Mouse (Mus musculus) hindbrain, postnatal 0 days (tissue): Measurements from ENCODE around the gene Fam133b. TPM values are rescaled to one million over a fixed set of nuclear protein-coding genes. Genes with fewer than 3 reads are reported as not detected.
"Not testable (repeated sequence)": the region's sequence is repeated elsewhere in the genome, so short reads cannot be mapped to it uniquely, and the experiment has no call there.

Source experiments
- ATAC-seq: fragments of 200-750 bp; cut with Nextera tagmentation; 2 replicates; pipeline ENCODE4 v1.8.0; 2017; ENCODE audit warnings: mild to moderate bottlenecking, moderate TSS enrichment, moderate library complexity
- DNase-seq: peaks from one replicate; pipeline ENCODE4 v3.0.0-alpha.2; 2015; ENCODE audit warnings: low spot score
- H3K27ac ChIP-seq: fragments of 300-500 bp; sonication (generic); 2 replicates; pipeline ENCODE4 v1.5.1; 2014; ENCODE audit warnings: mild to moderate bottlenecking
- H3K27me3 ChIP-seq: fragments of 300-500 bp; sonication (generic); 2 replicates; pipeline ENCODE4 v1.6.1; 2014; ENCODE audit warnings: low read length, mixed read lengths; ENCODE audit not compliant: insufficient read depth
- H3K36me3 ChIP-seq: fragments of 300-500 bp; sonication (generic); 2 replicates; pipeline ENCODE4 v1.6.1; 2014; ENCODE audit warnings: low read length, mixed read lengths; ENCODE audit not compliant: insufficient read depth
- H3K4me1 ChIP-seq: fragments of 300-500 bp; sonication (generic); 2 replicates; pipeline ENCODE4 v1.6.1; 2014; ENCODE audit warnings: antibody characterized with exemption, low read length, mixed read lengths; ENCODE audit not compliant: insufficient read depth
- H3K4me2 ChIP-seq: fragments of 300-500 bp; sonication (generic); 2 replicates; pipeline ENCODE4 v1.6.1; 2014; ENCODE audit warnings: low read depth, mild to moderate bottlenecking, low read length, moderate library complexity, mixed read lengths
- H3K4me3 ChIP-seq: fragments of 300-500 bp; sonication (generic); 2 replicates; pipeline ENCODE4 v1.5.1; 2014; ENCODE audit warnings: low read length
- H3K9ac ChIP-seq: fragments of 300-500 bp; sonication (generic); replicated peaks from 2 replicates; pipeline ENCODE4 v1.6.1; 2014; ENCODE audit warnings: mild to moderate bottlenecking, low read length, moderate library complexity, mixed read lengths
- H3K9me3 ChIP-seq: fragments of 300-500 bp; sonication (generic); 2 replicates; pipeline ENCODE4 v1.6.1; 2016; ENCODE audit warnings: low read length, mixed read lengths
- CTCF ChIP-seq: IDR thresholded peaks from 2 replicates; pipeline ENCODE4 v1.5.1; 2016; ENCODE audit warnings: antibody characterized with exemption, control low read depth, low read depth
- WGBS: fragments of 180-500 bp; shearing (Covaris S2); extraction: QIAGEN DNeasy Blood & Tissue Kit; methylation state at CpG from one replicate; pipeline ENCODE4 v1.1.7; 2014; 5-methylcytosine and 5-hydroxymethylcytosine counted together
- polyA plus RNA-seq: library from polyadenylated mRNA; unstranded; fragments of >200 nt; fragmentation: Nextera tagmentation; extraction: Ambion mirVana; gene quantifications from 2 replicates; pipeline ENCODE4 v1.2.1, GENCODE M21; 2015
- total RNA-seq: library from RNA; depleted of rRNA; stranded (reverse); fragments of >200 nt; gene quantifications from 2 replicates; pipeline ENCODE4 v1.2.3, GENCODE M21; 2014; rRNA removed

The Fam133b gene
- total and polyA plus RNA-seq, 2 experiments from 2014 or later = 20.9 to 25.6 TPM

DNA sequence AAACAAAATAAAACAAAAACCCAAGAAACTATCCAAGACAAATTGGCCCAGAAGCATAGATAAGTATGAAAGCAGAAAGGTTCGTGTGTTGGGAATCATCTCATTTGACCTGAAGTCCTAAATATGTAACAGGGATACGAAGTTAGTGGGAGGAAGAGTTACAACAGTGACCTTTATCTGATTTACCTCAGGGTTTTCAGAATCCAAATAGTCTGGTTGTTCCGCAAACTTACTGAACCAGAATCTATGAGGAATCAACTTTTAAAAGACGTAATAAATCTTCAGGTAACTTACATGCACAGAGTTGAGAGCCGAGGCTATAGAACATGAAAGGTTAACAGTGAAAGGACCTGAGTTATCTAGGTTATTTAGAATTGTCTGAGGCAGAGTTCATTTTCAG is 55.1 kb downstream of the Fam133b start:
- DNase-seq (no peak), ATAC-seq (no peak)
- no peak for TF ChIP-seq CTCF
- no peaks in the 10 kb centered on the region for H3K9me3 ChIP-seq
- H3K4me2 ChIP-seq = no peak overlapping the region
- no peaks in the 10 kb centered on the region for H3K27me3 ChIP-seq
- no peaks in the 10 kb centered on the region for H3K36me3 ChIP-seq
- no peak overlapping the region for H3K27ac ChIP-seq
- peaks cover 5% of the 10 kb centered on the region; the same call in 1 of the 2 replicates for H3K4me1 ChIP-seq
- 92% methylated on average over 5 of the region's 5 CpGs for WGBS
- no peak overlapping the region for H3K9ac ChIP-seq
- H3K4me3 ChIP-seq = no peak overlapping the region

GRCm38 (mm10) chr5:3600298-3600697 is 56.7 kb downstream of the Fam133b start:
- Histone ChIP-seq H3K4me1 (peaks cover 5% of the 10 kb centered on the region; the same call in 1 of the 2 replicates), H3K4me2 (no peak overlapping the region), H3K27ac (no peak overlapping the region), H3K36me3 (peaks cover 13% of the 10 kb centered on the region), H3K27me3 (no peaks in the 10 kb centered on the region), H3K4me3 (no peak overlapping the region), H3K9ac (no peak overlapping the region), H3K9me3 (no peaks in the 10 kb centered on the region)
- ATAC-seq (no peak), DNase-seq (no peak)
- no peak for TF ChIP-seq CTCF
- 79% methylated on average over 1 of the region's 1 CpGs for WGBS

DNA sequence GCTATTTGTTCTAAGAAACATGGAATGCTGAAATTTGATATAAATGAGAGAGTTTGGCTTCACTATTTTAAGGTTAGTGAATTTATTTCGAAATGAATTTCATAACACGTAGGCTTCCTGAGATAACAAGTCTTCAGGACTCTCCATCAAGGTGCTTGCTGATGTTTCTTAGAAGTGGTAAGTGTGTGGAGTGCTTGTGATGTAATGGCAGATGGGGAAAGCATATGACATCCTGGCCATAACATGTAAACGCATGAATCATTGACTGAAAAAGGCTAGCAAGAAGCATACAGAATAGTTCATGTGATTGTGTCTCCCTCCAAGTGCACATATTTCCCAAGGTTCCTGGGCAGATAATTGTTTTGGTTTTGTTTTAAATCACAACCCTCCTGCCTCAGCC is 57.2 kb downstream of the Fam133b start:
- ATAC-seq = no peak
- H3K27me3 ChIP-seq = no peaks in the 10 kb centered on the region
- WGBS = 95% methylated on average over 3 of the region's 3 CpGs

DNA sequence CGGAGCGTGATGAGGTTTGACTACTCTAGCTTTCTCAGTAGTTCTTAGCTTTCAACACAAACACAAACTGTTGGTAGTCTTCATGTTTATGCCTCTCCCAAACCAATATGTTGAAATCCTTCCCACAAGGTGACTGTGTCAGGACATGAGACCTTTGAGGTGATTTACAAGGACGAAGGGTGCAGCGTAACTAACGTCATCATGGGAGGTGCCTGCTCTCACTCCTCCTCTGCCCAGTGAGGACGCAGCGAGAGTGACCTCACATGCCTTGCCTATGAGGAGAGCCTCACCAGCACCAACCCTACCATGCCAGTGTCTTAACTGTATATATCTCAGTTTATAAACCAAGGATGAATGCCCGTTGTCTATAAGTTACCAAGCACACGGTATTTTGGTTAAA is 63.5 kb downstream of the Fam133b start:
- Histone ChIP-seq H3K27me3 (no peaks in the 10 kb centered on the region), H3K9ac (no peak overlapping the region), H3K4me2 (no peak overlapping the region), H3K9me3 (no peaks in the 10 kb centered on the region), H3K36me3 (peaks cover 35% of the 10 kb centered on the region), H3K27ac (no peak overlapping the region), H3K4me1 (no peaks in the 10 kb centered on the region), H3K4me3 (no peak overlapping the region)
- DNase-seq = no peak
- ATAC-seq = no peak
- 95% methylated on average over 9 of the region's 9 CpGs for WGBS
- TF ChIP-seq CTCF = no peak

More for the DNA sequence above, 57.2 kb downstream of the Fam133b start:
- Histone ChIP-seq H3K4me1 (peaks cover 5% of the 10 kb centered on the region; the same call in 1 of the 2 replicates), H3K9ac (no peak overlapping the region), H3K4me2 (no peak overlapping the region), H3K9me3 (no peaks in the 10 kb centered on the region), H3K36me3 (peaks cover 18% of the 10 kb centered on the region), H3K27ac (no peak overlapping the region), H3K4me3 (no peak overlapping the region)
- TF ChIP-seq CTCF = no peak
- no peak for DNase-seq

DNA sequence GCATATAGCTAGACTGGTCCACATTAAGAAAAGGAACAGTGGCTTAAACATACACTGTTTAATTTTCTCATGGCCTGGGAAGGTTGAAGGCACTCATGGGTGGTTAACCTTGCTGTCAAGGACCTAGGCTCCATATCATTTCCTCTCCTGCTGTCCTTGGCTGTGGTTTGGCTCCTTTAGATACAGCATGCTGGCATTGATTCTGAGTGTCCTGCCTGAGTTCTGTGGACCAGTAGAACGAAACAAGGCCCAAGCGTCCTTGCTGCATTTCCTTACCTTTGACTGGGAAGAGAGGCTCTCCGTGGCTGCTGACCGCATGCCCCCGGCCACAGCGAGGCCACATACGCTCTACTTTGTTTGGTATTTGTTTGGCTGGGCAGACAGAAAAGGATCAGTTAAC is 65.6 kb downstream of the Fam133b start:
- ATAC-seq = no peak
- Histone ChIP-seq H3K36me3 (peaks cover 40% of the 10 kb centered on the region), H3K9me3 (no peaks in the 10 kb centered on the region), H3K4me3 (no peak overlapping the region), H3K27ac (no peak overlapping the region), H3K4me2 (no peak overlapping the region), H3K27me3 (no peaks in the 10 kb centered on the region), H3K4me1 (no peaks in the 10 kb centered on the region), H3K9ac (no peak overlapping the region)
- no peak for DNase-seq
- WGBS = 98% methylated on average over 7 of the region's 7 CpGs
- no peak for TF ChIP-seq CTCF

DNA sequence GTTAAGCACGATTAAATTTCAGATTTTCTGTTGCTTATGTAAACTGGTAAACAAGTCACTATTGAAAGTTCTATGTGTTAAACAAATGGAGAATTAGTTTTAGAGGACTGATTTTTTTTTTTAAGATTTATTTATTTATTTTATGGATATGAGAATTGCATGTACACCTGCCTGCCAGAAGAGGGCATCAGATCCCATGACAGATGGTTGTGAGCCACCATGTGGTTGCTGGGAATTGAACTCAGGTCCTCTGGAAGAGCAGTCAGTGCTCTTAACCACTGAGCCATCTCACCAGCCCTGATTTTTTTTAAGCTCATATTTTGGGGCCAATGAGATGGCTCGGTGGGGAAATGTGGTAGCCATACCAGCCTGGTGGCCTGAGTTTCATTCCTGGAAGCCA is 68.2 kb downstream of the Fam133b start:
- H3K36me3 ChIP-seq = peaks cover 24% of the 10 kb centered on the region; the same call in 1 of the 2 replicates
- H3K4me2 ChIP-seq, H3K27ac ChIP-seq, ATAC-seq, H3K9me3 ChIP-seq, H3K9ac ChIP-seq, DNase-seq, H3K4me3 ChIP-seq, H3K27me3 ChIP-seq, H3K4me1 ChIP-seq: not testable (repeated sequence)
- WGBS = 90% methylated on average over 2 of the region's 2 CpGs

Other genes with a start within 250 kb of the Fam133b start
- 16.5 and 21.9 TPM in 2 replicates for gene Cdk6, start 202.3 kb upstream of the Fam133b start, total RNA-seq
- 12.2 and 12.8 TPM in 2 replicates for gene Cdk6, start 202.3 kb upstream of the Fam133b start, polyA plus RNA-seq
- gene 1700109H08Rik, start 27.7 kb downstream of the Fam133b start, total RNA-seq = 4.2 and 5.0 TPM in 2 replicates
- gene 1700109H08Rik, start 27.7 kb downstream of the Fam133b start, polyA plus RNA-seq = 3.2 and 3.8 TPM in 2 replicates
- 15.1 and 15.5 TPM in 2 replicates for gene Pex1, start 52.2 kb downstream of the Fam133b start, total RNA-seq
- gene Pex1, start 52.2 kb downstream of the Fam133b start, polyA plus RNA-seq = 20.6 and 21.5 TPM in 2 replicates
- gene Rbm48, start 52.8 kb downstream of the Fam133b start, total RNA-seq = 16.4 and 19.8 TPM in 2 replicates
- 16.2 and 18.1 TPM in 2 replicates for gene Rbm48, start 52.8 kb downstream of the Fam133b start, polyA plus RNA-seq
- not detected in 2 replicates for gene Tmbim7, start 107.3 kb downstream of the Fam133b start, total RNA-seq
- gene Tmbim7, start 107.3 kb downstream of the Fam133b start, polyA plus RNA-seq = not detected in 2 replicates
- 80.1 and 96.6 TPM in 2 replicates for gene Gatad1, start 113.4 kb downstream of the Fam133b start, total RNA-seq
- 84.2 and 87.8 TPM in 2 replicates for gene Gatad1, start 113.4 kb downstream of the Fam133b start, polyA plus RNA-seq